Mouse (Mus musculus) mesoderm, embryonic 11.5 days (tissue): ENCODE data around the gene Prkca.
A peak's percentile ranks its signal among the peaks of the same experiment; 100 is the strongest.

Source experiments
- DNase-seq: peaks from one replicate; pipeline ENCODE4 v3.0.0-alpha.2; 2012; ENCODE audit warnings: low read depth, low spot score

Prkca gene

DNA sequence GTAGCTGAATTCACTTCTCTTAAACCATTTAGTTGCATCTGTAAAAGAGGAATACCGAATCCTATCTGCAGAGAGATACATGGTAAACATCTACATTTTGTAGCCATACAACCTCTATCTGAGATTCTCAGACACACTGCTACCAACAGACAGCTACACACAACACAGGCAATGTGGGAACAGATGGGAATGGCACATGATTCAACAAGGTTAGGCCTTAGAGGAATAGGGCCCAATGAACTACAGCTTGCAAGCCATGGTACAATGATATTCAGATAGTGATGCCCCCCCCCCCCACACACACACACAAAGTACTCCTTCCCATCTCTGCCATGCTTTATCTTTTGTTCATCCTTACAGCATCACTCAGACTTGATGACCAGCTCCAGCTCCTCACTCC is 181.1 kb downstream of the Prkca start:
- no peak for DNase-seq

DNA sequence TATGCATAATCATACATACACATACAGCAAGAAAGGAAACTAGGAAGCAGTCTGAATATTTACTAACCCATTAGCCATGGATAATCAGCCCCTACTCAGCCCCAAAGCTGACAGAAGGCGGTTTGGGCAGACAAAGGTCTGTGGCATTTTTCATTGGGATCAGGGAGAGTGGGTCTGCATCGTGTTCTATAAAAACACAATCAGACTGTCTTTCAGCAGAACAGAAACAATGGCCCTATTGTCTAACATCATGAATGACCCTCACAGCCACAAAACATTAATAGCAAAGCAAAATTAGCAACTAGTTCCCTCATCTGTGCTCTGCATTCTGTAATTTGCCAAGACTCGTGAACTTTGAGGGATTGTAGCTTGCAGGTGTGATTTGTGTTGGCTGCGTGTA is 181.6 kb downstream of the Prkca start:
- DNase-seq: peak; percentile 62

DNA sequence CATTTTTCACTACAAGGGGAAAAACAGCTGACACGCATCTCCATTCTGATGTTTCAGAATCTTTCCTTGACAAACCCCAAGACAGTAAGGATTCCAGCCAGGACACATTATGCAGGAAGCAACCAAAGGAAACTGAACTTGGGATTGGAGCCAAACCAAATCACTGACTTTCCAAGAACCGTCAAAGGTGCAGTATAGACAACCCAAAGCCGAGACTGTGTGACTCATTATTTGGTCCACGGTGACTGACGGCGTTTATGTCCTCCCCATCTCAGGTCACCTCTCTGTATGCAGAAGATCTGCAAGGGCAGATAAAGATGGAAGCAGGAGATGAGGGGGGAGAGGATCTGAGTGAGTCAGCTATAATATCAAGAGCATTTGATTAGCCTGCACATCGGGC is 183.7 kb downstream of the Prkca start:
- no peak for DNase-seq

DNA sequence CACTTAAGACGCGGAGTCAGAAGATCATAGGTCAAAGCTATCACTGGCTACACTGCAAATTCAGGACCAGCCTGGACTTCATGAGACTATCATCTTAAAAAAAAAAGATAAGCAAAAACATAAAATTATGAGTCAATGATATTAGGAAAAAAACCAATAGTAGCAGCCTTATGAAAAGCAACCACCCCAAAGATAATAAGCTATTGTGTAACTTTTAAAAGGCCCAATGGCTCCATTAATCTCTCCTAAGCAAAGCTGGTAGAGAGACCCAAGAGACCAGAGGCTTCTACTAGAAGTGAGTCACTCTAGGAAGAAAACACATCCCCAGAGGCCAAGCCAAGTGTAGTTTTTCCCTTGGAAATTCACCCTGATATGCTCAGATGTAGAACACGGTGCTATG is 185.7 kb downstream of the Prkca start:
- DNase-seq: no peak

DNA sequence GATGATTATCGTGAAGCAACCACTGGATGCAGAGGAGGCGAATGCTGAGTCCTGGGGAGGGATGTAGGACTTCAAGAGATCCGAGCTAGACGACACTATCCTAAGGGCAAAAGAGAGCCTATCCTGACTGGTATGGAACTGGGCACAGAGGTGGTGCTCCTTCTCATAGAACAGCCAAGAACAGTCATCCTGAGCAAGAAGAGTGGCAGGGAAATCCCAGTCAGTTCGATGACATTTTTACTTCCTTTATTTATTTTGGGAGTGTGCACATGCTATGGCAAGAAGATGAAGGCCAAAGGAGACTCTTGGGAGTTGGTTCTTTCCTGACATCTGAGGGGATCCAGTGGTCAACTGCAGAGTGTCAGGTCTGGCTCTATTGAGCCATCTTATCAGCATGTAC is 186.7 kb downstream of the Prkca start:
- no peak for DNase-seq

DNA sequence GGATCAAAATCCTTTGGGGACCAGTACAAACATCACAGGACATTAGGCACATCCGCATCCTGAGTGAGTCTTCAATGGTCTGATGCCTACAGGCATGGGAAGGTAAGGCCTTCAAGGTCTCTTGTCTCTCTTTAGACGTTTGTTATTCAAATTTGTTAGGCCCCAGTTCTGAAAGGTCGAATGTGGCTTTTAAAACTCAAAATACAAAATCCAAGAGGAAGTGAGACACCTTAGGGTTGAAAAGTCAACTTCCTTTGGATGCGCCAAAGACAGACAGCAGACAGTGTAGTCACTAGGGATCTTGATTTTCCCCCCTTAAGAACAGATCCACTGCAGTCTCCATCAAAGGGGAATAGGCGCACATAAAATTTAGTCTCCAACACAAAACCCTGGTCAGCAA is 187.6 kb downstream of the Prkca start:
- DNase-seq: no peak

DNA sequence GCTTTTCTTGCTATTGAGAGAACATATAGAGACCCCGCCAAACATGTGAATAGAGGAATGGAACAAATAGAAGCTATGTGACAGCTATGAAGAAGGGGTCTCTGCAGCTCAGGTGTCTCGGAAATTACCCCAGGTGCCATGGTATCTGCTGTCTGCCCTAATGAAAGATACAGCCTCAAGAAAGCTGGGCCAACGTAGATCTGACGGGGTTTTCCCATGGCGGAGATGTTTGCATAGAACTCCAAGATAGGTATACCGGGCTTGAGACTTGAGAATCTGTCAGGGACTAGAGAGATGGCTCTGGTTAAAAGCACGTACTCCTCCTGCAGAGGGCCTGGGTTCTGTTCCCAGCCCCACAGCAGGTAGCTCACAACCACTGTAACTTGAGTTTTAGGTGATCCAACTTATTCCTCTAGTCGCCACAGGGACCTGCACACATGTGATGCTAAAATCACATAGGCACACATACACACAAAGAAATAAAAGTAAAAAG is 188.6 kb downstream of the Prkca start:
- no peak for DNase-seq

DNA sequence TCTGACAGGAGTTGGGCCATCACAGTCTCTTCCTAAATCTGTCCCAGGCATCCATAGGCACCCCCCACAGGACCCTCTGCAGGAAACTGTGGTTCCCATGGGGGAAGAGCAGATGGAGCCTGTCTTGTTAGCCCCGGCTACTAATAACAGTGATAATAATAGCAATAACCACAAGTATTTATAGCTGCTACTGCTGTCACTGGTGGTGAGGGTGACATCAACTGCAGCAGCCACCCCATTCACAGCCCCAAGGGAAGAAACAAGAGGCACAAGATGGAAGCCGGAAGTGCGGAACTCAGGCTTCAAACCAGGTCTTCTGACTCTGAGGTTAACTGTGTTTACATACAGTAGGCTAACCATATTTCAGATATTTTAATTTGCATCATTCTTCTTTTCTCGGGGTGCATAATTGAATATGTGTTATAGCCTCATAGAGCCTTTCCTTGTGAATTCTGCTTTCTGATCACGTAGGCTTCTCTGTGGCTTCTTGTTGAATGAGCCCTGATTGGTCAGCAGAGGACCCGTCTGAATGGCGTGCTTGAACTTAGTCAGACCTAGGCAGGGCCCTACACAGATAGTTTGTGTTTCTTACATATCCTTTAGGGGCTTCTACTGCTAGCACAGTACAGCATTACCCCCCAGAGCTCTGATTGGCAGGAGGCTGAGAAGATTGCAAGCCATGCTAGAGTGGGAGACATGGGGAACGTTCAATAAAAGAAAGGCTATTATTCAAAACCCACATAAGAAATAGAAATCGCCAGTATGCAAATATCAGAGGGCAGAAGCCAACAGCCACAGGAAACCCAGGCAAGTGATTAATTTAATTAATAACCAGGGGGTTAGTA is 189.5 kb downstream of the Prkca start:
- no peak for DNase-seq

DNA sequence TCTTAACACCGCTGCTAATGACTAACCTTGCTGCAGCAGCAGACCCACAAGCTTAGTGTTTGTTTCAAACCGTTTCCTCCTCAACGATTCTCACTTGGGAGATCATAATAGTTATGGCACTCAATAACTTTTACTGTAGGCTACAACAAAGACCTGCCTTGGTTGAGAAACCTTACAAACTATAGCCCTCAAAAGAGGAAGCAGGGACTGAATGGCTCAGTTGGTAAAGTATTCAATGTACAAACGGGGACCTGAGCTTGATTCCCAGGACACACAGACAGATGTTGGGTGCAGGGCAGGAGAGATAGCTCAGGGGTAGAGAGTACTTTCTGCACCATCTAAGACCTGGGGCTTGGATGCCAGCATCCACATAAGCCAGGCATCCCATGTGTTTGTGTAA is 191.1 kb downstream of the Prkca start:
- DNase-seq: no peak

DNA sequence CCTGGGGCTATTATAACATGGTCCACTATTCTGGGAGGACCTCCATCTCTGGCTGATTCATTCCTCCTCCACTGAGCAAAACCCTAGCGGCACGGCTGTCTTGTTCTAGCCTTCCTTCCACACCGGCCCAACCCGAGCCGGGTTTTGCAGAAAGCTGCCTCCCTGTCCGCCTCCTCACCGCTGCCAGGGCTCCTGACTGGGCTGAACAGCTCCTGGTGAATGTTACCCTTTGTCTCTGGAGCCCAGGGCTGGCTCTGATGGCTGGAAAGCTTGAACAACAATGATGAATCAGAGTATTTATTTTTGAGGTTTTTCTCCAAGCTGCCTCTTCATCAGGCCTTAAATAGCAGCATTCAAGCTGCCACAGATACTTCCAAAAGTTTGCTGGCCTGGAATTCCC is 193.3 kb downstream of the Prkca start:
- peak; percentile 44 for DNase-seq

DNA sequence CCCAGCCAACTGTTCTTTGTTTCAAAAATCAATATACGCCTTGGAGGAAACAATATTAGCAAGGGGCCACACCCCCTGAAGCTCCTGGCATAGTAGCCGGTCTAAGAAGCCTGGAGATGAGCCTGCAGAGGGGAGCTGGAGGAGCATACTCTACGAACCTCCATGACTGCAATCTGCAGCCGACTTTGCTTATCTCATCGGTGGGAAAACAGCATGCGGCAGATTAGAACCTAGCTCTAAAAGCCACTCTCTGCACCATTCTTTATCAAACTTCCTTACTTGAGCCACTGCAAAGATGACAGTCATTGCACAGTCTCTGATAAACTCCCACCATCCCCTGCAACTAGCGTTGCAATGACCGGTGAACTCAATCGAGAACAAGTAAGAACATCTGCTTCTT is 194.5 kb downstream of the Prkca start:
- no peak for DNase-seq

DNA sequence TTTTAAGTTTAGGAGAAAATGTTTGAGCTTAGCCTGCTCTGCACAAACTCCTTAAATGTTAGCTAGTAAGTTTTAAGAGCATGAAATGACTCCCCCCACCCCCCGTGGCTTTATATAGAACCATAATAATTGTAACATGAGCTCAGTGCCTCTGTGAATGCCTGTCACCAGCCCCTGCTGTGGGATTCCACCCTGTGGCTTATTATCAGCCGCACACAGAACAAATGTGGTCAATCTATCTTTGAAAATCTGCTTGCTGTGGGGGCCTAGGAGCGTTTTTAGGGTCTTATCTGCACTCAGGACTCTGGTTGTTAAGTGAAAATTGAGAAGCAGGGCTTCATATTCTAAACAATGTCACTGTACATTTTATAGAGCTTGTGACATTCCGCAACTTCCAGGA is 195.2 kb downstream of the Prkca start:
- DNase-seq: no peak

DNA sequence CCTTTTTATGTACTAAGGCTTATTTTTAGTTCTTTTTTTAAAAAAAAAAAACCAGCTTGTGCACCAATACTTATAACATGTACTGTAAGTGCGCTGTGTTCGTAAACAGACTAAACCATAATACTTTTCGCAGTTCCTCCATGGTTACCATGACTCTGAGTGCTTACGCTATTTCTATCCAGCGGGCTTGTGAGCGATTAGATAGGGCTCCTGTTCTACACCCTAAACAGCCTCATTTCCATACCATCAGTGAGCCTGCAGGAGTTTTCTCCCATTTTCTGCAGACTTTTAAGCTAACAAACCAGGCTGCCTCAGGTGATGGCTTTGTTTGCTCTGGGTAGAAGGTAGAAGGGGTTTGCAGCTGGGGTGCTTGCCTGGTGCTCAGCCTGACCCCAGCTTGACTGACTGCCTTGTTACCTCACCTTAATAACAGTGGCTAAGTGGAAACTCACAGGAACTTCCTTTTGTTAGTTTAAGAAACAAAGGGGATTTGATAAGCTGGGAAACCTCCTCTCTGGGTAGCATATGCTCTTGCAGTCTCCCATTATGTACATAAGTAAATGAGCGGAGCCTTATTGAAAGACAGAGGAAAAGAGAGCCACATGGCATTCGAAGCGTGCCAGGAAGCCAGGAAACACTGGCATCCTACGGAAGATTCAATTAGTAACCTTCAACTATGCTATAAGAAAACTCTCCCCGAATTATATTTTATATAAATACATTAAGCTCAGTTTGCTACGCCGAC is 197.8 kb downstream of the Prkca start:
- no peak for DNase-seq

DNA sequence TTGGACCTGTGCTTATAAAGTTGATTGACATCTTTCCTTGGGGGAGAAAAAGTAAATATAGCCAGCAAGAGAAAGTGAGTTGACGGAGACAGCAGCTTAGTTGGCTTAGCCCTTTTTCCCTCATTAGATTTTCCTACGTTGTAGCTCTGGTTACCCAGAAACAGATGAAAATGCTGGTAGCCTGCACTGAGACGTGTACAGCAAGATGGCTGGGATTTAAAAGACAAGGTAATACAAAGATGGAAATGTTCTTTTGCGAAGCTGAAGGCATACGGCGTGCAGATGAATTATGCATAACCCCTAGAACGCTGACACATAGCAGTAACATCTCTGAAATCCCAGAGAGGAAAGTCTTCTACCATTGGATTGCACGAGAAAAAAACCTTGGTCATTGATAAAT is 198.6 kb downstream of the Prkca start:
- no peak for DNase-seq

DNA sequence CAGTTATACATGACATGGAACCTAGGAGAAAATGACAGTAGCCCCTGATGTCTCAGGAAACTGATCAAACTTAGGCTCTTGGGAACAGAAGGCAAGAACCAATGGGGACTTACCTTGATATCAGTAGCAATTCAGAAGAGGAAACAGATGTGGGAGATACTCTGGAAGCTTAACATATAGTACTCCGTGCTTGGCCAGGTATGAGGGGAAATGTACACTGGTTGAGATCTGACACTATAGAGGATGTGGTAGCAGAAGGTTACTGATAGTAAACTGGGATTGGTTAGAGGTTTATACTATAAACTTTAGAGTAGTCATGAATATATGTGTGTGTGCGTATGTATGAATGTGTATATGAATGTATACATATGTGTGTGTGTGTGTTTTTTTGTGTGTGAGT is 200.0 kb downstream of the Prkca start:
- no peak for DNase-seq

DNA sequence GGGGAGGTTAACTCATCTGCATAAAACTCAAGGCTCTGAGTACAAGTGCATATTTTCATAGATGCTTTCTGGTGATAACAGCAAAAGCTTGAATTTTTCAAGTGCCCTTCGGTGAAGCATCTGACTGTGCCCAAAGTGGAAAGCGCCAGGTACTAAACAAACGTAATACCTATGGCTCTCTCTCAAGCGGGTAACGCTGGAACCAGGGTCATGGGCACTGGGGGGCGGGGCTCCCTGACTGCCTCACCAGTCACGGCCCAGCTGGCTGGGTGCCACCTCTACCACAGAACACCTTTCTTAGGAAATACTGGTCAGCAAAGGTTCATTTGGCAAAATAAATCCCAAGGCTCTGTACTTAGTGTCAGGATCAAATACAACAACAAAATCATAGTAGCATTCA is 203.7 kb downstream of the Prkca start:
- no peak for DNase-seq

DNA sequence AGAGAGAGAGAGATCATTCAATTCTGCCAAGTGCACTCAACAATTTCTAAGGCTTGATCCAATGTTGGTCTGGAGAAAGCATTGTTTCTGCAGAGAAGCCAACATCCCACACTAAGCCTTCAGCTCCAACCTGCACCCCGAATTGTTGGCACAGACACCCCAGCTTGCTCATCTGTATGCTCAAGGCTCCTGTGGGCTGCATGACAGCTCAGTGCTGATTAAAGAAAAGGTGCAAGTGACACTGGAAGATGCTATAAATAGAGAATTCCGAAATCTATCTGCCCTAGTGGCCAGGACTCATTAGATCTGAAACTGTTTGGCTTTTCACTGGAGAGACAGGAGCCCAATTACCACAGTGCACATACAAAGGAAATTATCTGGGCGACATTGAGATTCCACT is 207.4 kb downstream of the Prkca start:
- DNase-seq: no peak

DNA sequence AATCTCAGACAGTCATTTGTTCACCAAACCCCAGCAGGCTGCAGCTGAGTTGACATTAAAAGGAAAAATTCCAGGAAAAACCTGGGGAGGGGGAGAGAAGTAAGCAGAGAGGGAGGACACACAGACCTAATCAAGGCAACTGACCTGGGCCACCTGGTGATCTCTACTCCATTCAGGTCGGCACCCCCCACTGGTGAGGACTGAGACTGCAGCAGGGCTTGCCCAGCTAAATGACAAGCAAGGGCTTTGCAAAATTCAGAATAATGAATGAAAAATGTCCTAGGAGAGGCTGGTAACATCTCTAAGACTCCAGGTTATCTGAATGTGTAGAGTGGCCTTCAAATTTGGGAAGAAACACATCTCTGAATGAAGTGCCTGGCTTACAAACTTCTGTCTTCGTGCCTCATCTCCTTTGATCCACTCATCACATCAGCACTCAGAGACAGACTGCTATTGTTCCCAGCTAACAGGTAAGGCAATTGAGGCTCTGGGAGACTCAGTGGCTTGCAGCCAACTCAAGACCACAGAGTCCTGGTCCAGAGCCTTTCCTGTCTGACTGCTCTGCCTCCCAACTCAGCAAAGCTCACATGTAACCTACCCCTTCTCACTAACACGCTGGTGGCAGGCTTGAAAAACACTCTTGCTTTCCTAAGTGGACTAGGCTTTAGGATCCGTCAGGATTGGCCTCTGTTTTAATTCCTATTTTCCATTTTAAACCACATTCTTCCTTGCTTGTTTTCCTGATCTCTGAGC is 208.1 kb downstream of the Prkca start:
- DNase-seq: no peak

DNA sequence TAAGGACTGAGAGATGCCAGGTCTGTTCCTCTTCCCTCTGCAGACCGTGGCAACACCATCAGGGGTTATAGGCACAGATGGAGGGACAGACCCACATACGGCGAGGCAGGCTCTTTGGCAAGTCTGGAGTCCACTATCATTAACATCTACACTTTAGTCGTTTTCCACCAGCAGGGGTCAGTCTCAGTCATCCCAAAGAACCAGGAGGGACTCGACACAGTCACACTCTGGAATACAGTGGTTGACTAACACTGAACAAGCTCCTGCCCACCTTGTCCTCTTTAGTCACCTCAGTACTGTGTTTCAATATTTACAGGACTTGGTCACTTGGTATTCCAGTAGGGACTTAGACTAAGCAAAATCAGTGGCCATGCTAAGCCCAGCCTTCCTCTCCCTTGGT is 215.1 kb downstream of the Prkca start:
- peak; percentile 66 for DNase-seq

DNA sequence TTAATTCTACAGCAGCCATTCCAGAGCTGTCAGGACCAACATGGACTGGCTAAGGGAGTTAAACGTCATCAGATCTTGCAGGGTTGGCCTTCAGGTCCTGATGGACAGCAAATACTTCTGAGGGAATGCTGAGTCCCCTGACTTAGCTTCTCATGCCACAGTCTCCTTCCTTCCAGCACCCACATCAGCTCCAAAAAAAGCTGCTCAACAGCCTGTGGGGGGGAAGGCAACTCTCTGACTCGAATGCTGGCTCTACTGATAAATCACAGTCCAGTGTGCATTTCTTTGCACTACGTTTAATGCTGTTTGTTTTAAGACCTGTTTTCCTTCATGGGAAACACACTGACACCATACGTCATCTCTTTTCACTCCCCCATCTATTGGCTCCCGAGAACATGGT is 215.8 kb downstream of the Prkca start:
- no peak for DNase-seq

DNA sequence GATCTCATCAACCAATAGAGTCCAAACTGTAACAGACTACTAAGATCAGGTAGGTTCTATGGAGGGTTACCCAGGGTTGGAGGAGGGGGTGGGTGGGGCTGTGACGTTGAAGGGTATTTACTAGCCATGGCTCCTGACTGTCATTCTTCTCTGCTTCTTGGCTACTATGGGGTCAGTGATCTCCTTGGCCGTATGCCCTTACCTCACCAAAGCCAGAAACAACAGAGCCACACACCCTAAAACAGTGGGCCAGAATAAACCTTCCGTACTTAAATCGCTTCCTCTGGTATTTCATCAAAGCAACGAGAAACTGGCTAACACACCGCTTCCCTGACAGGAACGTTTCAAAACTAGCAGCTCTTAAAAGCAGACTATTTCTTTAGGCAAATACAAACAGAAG is 221.2 kb downstream of the Prkca start:
- no peak for DNase-seq

DNA sequence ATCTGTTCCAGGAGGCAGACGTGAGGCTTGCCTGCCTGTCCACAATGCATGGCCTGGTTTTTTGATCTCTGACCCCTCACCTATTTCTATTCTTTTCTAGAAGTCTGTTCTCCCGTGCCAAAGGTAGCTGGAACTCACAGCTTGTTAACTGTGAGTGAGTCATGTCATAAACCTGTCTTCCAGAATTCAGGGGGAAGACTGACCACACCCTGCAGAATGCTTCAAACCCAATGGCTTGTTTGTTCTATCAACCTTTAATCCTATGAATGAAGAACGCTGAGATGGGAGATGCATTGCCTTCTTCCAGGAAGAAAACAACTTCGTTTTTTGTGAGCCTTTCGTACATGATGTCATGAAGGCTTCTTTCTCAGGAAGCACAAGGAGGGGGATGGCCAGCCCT is 223.0 kb downstream of the Prkca start:
- DNase-seq: no peak
